Mouse (Mus musculus) embryonic facial prominence, embryonic 11.5 days (tissue): ENCODE measurements around the gene Adamts2. TPM values are rescaled to one million over a fixed set of nuclear protein-coding genes. Genes with fewer than 3 reads are reported as not detected.

Source experiments
- ATAC-seq: fragments of 200-750 bp; cut with Nextera tagmentation; replicated peaks from 2 replicates; pipeline ENCODE4 v1.8.0; 2017; ENCODE audit warnings: low read depth; ENCODE audit not compliant: insufficient number of reproducible peaks, low FRiP score, low TSS enrichment
- DNase-seq: peaks from one replicate; pipeline ENCODE4 v3.0.0-alpha.2; 2015; ENCODE audit warnings: low spot score
- H3K27ac ChIP-seq: fragments of 300-500 bp; sonication (generic); replicated peaks from 2 replicates; pipeline ENCODE4 v1.5.1; 2014; ENCODE audit warnings: mild to moderate bottlenecking, low read depth, low read length, control low read depth
- H3K27me3 ChIP-seq: fragments of 300-500 bp; sonication (generic); 2 replicates; pipeline ENCODE4 v1.6.1; 2014; ENCODE audit warnings: mild to moderate bottlenecking, low read length, moderate library complexity, mixed read lengths; ENCODE audit not compliant: control insufficient read depth, insufficient read depth
- H3K36me3 ChIP-seq: fragments of 300-500 bp; sonication (generic); replicated peaks from 2 replicates; pipeline ENCODE4 v1.6.1; 2014; ENCODE audit warnings: low read depth, mild to moderate bottlenecking, low read length, moderate library complexity, mixed read lengths; ENCODE audit not compliant: control insufficient read depth, insufficient read depth
- H3K4me1 ChIP-seq: fragments of 300-500 bp; sonication (generic); 2 replicates; pipeline ENCODE4 v1.6.1; 2014; ENCODE audit warnings: low read length, mixed read lengths; ENCODE audit not compliant: control insufficient read depth, insufficient read depth
- H3K4me2 ChIP-seq: fragments of 300-500 bp; sonication (generic); 2 replicates; pipeline ENCODE4 v1.6.1; 2014; ENCODE audit warnings: low read depth, mild to moderate bottlenecking, control low read depth, low read length, moderate library complexity
- H3K4me3 ChIP-seq: fragments of 300-500 bp; sonication (generic); 2 replicates; pipeline ENCODE4 v1.5.1; 2014; ENCODE audit warnings: low read depth, low read length, control low read depth
- H3K9ac ChIP-seq: fragments of 300-500 bp; sonication (generic); replicated peaks from 2 replicates; pipeline ENCODE4 v1.6.1; 2014; ENCODE audit warnings: mild to moderate bottlenecking, control low read depth, low read length
- H3K9me3 ChIP-seq: fragments of 300-500 bp; sonication (generic); replicated peaks from 2 replicates; pipeline ENCODE4 v1.6.1; 2016; ENCODE audit warnings: mild to moderate bottlenecking, low read length, inconsistent platforms, mixed read lengths; ENCODE audit not compliant: control insufficient read depth
- WGBS: fragments of 180-500 bp; shearing (Covaris S2); extraction: QIAGEN DNeasy Blood & Tissue Kit; methylation state at CpG from one replicate; pipeline ENCODE4 v1.1.7; 2014; 5-methylcytosine and 5-hydroxymethylcytosine counted together
- polyA plus RNA-seq: library from polyadenylated mRNA; unstranded; fragments of >200 nt; fragmentation: Nextera tagmentation; extraction: Ambion mirVana; gene quantifications from 2 replicates; pipeline ENCODE4 v1.2.1, GENCODE M21; 2014

Adamts2 gene
- polyA plus RNA-seq, 1 experiment from 2014 or later = 2.2 TPM

- no peak overlapping the region for H3K4me2 ChIP-seq
- H3K27me3 ChIP-seq = no peaks in the 10 kb centered on the region
- no peak for ATAC-seq
- WGBS = 32% methylated on average over 11 of the region's 11 CpGs
- no peak overlapping the region for H3K27ac ChIP-seq
- H3K9ac ChIP-seq = no peak overlapping the region
- H3K4me3 ChIP-seq = no peak overlapping the region
- no peaks in the 10 kb centered on the region for H3K4me1 ChIP-seq
- H3K36me3 ChIP-seq = no peaks in the 10 kb centered on the region
- DNase-seq = peak; percentile 68
- no peaks in the 10 kb centered on the region for H3K9me3 ChIP-seq
These were observed 12.8 kb upstream of the Adamts2 start for GRCm38 (mm10) chr11:50589060-50589459.

- ATAC-seq (no peak), DNase-seq (no peak)
- H3K27ac ChIP-seq = no peak overlapping the region
- H3K27me3 ChIP-seq = no peaks in the 10 kb centered on the region
- WGBS = 87% methylated on average over 13 of the region's 13 CpGs
- no peak overlapping the region for H3K4me3 ChIP-seq
- no peaks in the 10 kb centered on the region for H3K4me1 ChIP-seq
- no peak overlapping the region for H3K4me2 ChIP-seq
- no peaks in the 10 kb centered on the region for H3K36me3 ChIP-seq
- H3K9me3 ChIP-seq = no peaks in the 10 kb centered on the region
- no peak overlapping the region for H3K9ac ChIP-seq
These were observed 10.8 kb upstream of the Adamts2 start for GRCm38 (mm10) chr11:50591053-50591452.

GRCm38 (mm10) chr11:50592892-50593553 is 8.9 kb upstream of the Adamts2 start:
- 68% methylated on average over 16 of the region's 16 CpGs for WGBS
- H3K4me1 ChIP-seq = no peaks in the 10 kb centered on the region
- no peak overlapping the region for H3K4me3 ChIP-seq
- ATAC-seq = no peak
- no peaks in the 10 kb centered on the region for H3K36me3 ChIP-seq
- no peaks in the 10 kb centered on the region for H3K27me3 ChIP-seq
- no peak for DNase-seq
- no peak overlapping the region for H3K27ac ChIP-seq
- no peaks in the 10 kb centered on the region for H3K9me3 ChIP-seq
- no peak overlapping the region for H3K9ac ChIP-seq
- H3K4me2 ChIP-seq = no peak overlapping the region

- WGBS = 84% methylated on average over 2 of the region's 2 CpGs
- H3K27me3 ChIP-seq = peaks cover 8% of the 10 kb centered on the region
- no peak overlapping the region for H3K4me3 ChIP-seq
- no peak for DNase-seq
- ATAC-seq = no peak
- no peaks in the 10 kb centered on the region for H3K4me1 ChIP-seq
- no peak overlapping the region for H3K27ac ChIP-seq
- no peaks in the 10 kb centered on the region for H3K36me3 ChIP-seq
- H3K9ac ChIP-seq = no peak overlapping the region
- no peak overlapping the region for H3K4me2 ChIP-seq
- no peaks in the 10 kb centered on the region for H3K9me3 ChIP-seq
These were observed 5.3 kb upstream of the Adamts2 start for GRCm38 (mm10) chr11:50596571-50596970.

GRCm38 (mm10) chr11:50599156-50599555 is 2.7 kb upstream of the Adamts2 start:
- ATAC-seq (no peak), DNase-seq (no peak)
- WGBS = 57% methylated on average over 2 of the region's 2 CpGs
- 0 out of 2 replicates have a peak, but pooled peaks cover 3% of the 10 kb centered on the region for H3K4me1 ChIP-seq
- H3K9ac ChIP-seq = no peak overlapping the region
- peaks cover 30% of the 10 kb centered on the region for H3K27me3 ChIP-seq
- no peak overlapping the region for H3K4me3 ChIP-seq
- H3K4me2 ChIP-seq = no peak overlapping the region
- no peaks in the 10 kb centered on the region for H3K36me3 ChIP-seq
- no peaks in the 10 kb centered on the region for H3K9me3 ChIP-seq
- H3K27ac ChIP-seq = no peak overlapping the region

- Histone ChIP-seq H3K36me3 (no peaks in the 10 kb centered on the region), H3K9ac (peak overlapping the region; percentile 61), H3K27me3 (peaks cover 42% of the 10 kb centered on the region), H3K4me3 (peak overlapping the region; percentile 67), H3K4me1 (0 out of 2 replicates have a peak, but pooled peaks cover 3% of the 10 kb centered on the region), H3K9me3 (no peaks in the 10 kb centered on the region), H3K27ac (no peak overlapping the region), H3K4me2 (peak overlapping the region; percentile 99)
- DNase-seq (peak; percentile 52), ATAC-seq (peak; percentile 39)
- WGBS = 1% methylated on average over 59 of the region's 59 CpGs
These were observed 635 bp downstream of the Adamts2 start for GRCm38 (mm10) chr11:50602356-50603081.

- H3K4me3 ChIP-seq = peak overlapping the region; percentile 67
- H3K4me2 ChIP-seq = peak overlapping the region; percentile 99
- 0 out of 2 replicates have a peak, but pooled peaks cover 3% of the 10 kb centered on the region for H3K4me1 ChIP-seq
- H3K9ac ChIP-seq = peak overlapping the region; percentile 18; the same call in 1 of the 2 replicates
- no peaks in the 10 kb centered on the region for H3K36me3 ChIP-seq
- no peaks in the 10 kb centered on the region for H3K9me3 ChIP-seq
- peak; percentile 64 for DNase-seq
- no peak for ATAC-seq
- peaks cover 42% of the 10 kb centered on the region for H3K27me3 ChIP-seq
- 2% methylated on average over 51 of the region's 52 CpGs for WGBS
- no peak overlapping the region; the same call in 1 of the 2 replicates for H3K27ac ChIP-seq
These were observed 1.4 kb downstream of the Adamts2 start for GRCm38 (mm10) chr11:50603082-50603910.
